ENCODE assay signal across 12 mouse cellular contexts in the genomic region with DNA sequence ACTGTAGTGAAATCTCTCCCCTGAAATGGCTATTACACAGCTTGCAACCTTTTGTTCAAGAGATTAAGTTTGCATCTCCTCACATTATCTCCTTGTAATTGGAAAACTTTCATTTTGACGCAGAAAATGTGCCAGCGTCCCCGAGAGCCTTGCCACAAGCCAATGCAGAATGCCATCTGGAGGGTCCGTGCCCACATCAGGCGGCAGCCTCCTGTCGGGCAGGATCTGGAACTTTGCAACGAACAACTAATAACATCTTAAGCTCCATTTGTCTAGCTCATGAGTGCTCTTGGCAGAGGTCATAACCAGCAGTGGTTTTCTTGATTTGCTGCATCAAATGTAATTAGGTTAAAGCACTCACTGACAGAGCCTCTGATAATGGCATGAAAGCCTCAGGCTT.
DNase-seq lines count a peak whose midpoint lies in the region; ATAC-seq and TF ChIP-seq lines count a peak whose summit lies in the region.
"Had no signal": no experiment of that assay in that cellular context is flagged by ENCODE, and none has a peak within 500 bp of the region (broad histone marks: within the 10 kb centered on the region; RNA-seq: fewer than 3 reads in every experiment).

No protein-coding gene starts in this region.

- intact Hi-C loops in gastrocnemius, adult 2 months (cut with DNase I): loop anchor here (10.0 kb wide), 1 partner anchor 534 kb away; no protein-coding TSS in a partner anchor

- no peaks in the 10 kb centered on the region for H3K9me3 ChIP-seq in midbrain, embryonic 14.5 days (ENCODE audit: control insufficient read depth, low read length)
- no peaks in the 10 kb centered on the region for H3K9me3 ChIP-seq in midbrain, embryonic 16.5 days (replicated peaks; ENCODE audit: control insufficient read depth, low read length, poor library complexity, severe bottlenecking)
- H3K9me3 ChIP-seq in neural tube, embryonic 13.5 days: no peaks in the 10 kb centered on the region
- H3K9me3 ChIP-seq: limb, embryonic 13.5 days had no signal

- no peak overlapping the region for H3K4me2 ChIP-seq in midbrain, embryonic 14.5 days (ENCODE audit: low read length)
- no peak overlapping the region for H3K4me2 ChIP-seq in midbrain, embryonic 16.5 days (ENCODE audit: low read length)
- no peak overlapping the region for H3K4me2 ChIP-seq in neural tube, embryonic 13.5 days
- H3K4me2 ChIP-seq: limb, embryonic 13.5 days had no signal

- peaks cover 10% of the 10 kb centered on the region for H3K4me1 ChIP-seq in midbrain, embryonic 14.5 days (ENCODE audit: control insufficient read depth, insufficient read depth, low read length)
- peaks cover 6% of the 10 kb centered on the region; the same call in 1 of the 2 replicates for H3K4me1 ChIP-seq in midbrain, embryonic 16.5 days (ENCODE audit: control insufficient read depth, insufficient read depth, low read length)
- peaks cover 27% of the 10 kb centered on the region for H3K4me1 ChIP-seq in neural tube, embryonic 13.5 days (replicated peaks)

- no peak overlapping the region for H3K27ac ChIP-seq in gastrocnemius, adult 2 months
- no peak overlapping the region for H3K27ac ChIP-seq in midbrain, embryonic 14.5 days (replicated peaks; ENCODE audit: low read depth, low read length)
- no peak overlapping the region for H3K27ac ChIP-seq in midbrain, embryonic 16.5 days (ENCODE audit: low read length)
- no peak overlapping the region for H3K27ac ChIP-seq in neural tube, embryonic 13.5 days (replicated peaks)
- H3K27ac ChIP-seq: kidney, postnatal 0 days; limb, embryonic 13.5 days; macrophage had no signal

- no peaks in the 10 kb centered on the region for H3K27me3 ChIP-seq in midbrain, embryonic 14.5 days (ENCODE audit: control insufficient read depth, insufficient read depth, low read length)
- H3K27me3 ChIP-seq in midbrain, embryonic 16.5 days (ENCODE audit: control insufficient read depth, insufficient read depth, low read depth, low read length): no peaks in the 10 kb centered on the region
- no peaks in the 10 kb centered on the region for H3K27me3 ChIP-seq in neural tube, embryonic 13.5 days
- H3K27me3 ChIP-seq: limb, embryonic 13.5 days had no signal

- TF ChIP-seq CTCF in gastrocnemius, adult 2 months (IDR thresholded peaks at IDR 0.05): no peak

- H3K36me3 ChIP-seq in midbrain, embryonic 14.5 days (ENCODE audit: control insufficient read depth, insufficient read depth, low read length): no peaks in the 10 kb centered on the region
- no peaks in the 10 kb centered on the region for H3K36me3 ChIP-seq in midbrain, embryonic 16.5 days (ENCODE audit: control insufficient read depth, insufficient read depth, low read length)
- H3K36me3 ChIP-seq in neural tube, embryonic 13.5 days: no peaks in the 10 kb centered on the region
- H3K36me3 ChIP-seq: limb, embryonic 13.5 days had no signal

- H3K9ac ChIP-seq in midbrain, embryonic 14.5 days (replicated peaks; ENCODE audit: low read length): no peak overlapping the region
- no peak overlapping the region for H3K9ac ChIP-seq in midbrain, embryonic 16.5 days (ENCODE audit: low read depth, low read length)
- H3K9ac ChIP-seq in neural tube, embryonic 13.5 days: no peak overlapping the region
- H3K9ac ChIP-seq: limb, embryonic 13.5 days had no signal

- 44% methylated on average over 7 of the region's 7 CpGs for WGBS in midbrain, embryonic 14.5 days
- 29% methylated on average over 7 of the region's 7 CpGs for WGBS in midbrain, embryonic 16.5 days
- WGBS in neural tube, embryonic 13.5 days: 38% methylated on average over 7 of the region's 7 CpGs

- no peak for DNase-seq in gastrocnemius, adult 2 months
- DNase-seq in gastrocnemius, postnatal 10 days: no peak
- peak; percentile 38 for DNase-seq in midbrain, embryonic 14.5 days
- peak; percentile 36 to 54 for DNase-seq in cerebellum, postnatal 14 days
- no peak for DNase-seq in lung, adult 18-20 months
- DNase-seq: heart, postnatal 4 days had no signal

- peak overlapping the region; percentile 20 for H3K4me3 ChIP-seq in gastrocnemius, adult 2 months
- H3K4me3 ChIP-seq in midbrain, embryonic 14.5 days (replicated peaks; ENCODE audit: low read depth, low read length): no peak overlapping the region
- no peak overlapping the region for H3K4me3 ChIP-seq in midbrain, embryonic 16.5 days (ENCODE audit: low read depth, low read length)
- no peak overlapping the region for H3K4me3 ChIP-seq in neural tube, embryonic 13.5 days
- H3K4me3 ChIP-seq: limb, embryonic 13.5 days had no signal

- ATAC-seq in midbrain, embryonic 14.5 days (ENCODE audit: low FRiP score, low TSS enrichment): 0 out of 2 replicates have a peak, but pooled peaks have one; percentile 8
- no peak for ATAC-seq in midbrain, embryonic 16.5 days
- 0 out of 2 replicates have a peak, but pooled peaks have one; percentile 19 for ATAC-seq in neural tube, embryonic 13.5 days (ENCODE audit: low read depth)
- no peak for ATAC-seq in frontal cortex, adult (ENCODE audit: low TSS enrichment)

Comparison
In these comparisons a context has a peak if more than half of its experiments do, and no peak if none do; other contexts are left out.
1. ATAC-seq: peak in midbrain, embryonic 14.5 days (single experiment) and neural tube, embryonic 13.5 days (single experiment); none in midbrain, embryonic 16.5 days (single experiment) and frontal cortex, adult (single experiment).
2. DNase-seq: peak in midbrain, embryonic 14.5 days (single experiment) and cerebellum, postnatal 14 days (2 of 2); none in gastrocnemius, adult 2 months (single experiment), gastrocnemius, postnatal 10 days (single experiment) and lung, adult 18-20 months (0 of 2).